Mouse (Mus musculus) MEL (cell line): Measurements from ENCODE around the gene Itsn1.
A peak's percentile ranks its signal among the peaks of the same experiment; 100 is the strongest.

Experiments used
- CTCF ChIP-seq, 3 experiments: IDR thresholded peaks in 2 of 3; conservative IDR thresholded peaks in 1 of 3; 2 replicates each; pipeline ENCODE4 v1.5.1; 2011 to 2012; ENCODE audit warnings: low read length in 3 of 3, low read depth in 2 of 3, mild to moderate bottlenecking in 2 of 3, improper control_type of control experiment in 1 of 3, inconsistent platforms in 1 of 3, mixed read lengths in 1 of 3, moderate library complexity in 1 of 3; ENCODE audit not compliant: control insufficient read depth in 1 of 3, insufficient read depth in 1 of 3, poor library complexity in 1 of 3, severe bottlenecking in 1 of 3
- GATA1 ChIP-seq: IDR thresholded peaks from 2 replicates; pipeline ENCODE4 v1.6.1; 2011; ENCODE audit warnings: low read depth, low read length, improper control_type of control experiment
- MYC ChIP-seq: IDR thresholded peaks from 2 replicates; pipeline ENCODE4 v1.6.1; 2011; ENCODE audit warnings: low read depth, mild to moderate bottlenecking, low read length, improper control_type of control experiment, moderate library complexity

DNA sequence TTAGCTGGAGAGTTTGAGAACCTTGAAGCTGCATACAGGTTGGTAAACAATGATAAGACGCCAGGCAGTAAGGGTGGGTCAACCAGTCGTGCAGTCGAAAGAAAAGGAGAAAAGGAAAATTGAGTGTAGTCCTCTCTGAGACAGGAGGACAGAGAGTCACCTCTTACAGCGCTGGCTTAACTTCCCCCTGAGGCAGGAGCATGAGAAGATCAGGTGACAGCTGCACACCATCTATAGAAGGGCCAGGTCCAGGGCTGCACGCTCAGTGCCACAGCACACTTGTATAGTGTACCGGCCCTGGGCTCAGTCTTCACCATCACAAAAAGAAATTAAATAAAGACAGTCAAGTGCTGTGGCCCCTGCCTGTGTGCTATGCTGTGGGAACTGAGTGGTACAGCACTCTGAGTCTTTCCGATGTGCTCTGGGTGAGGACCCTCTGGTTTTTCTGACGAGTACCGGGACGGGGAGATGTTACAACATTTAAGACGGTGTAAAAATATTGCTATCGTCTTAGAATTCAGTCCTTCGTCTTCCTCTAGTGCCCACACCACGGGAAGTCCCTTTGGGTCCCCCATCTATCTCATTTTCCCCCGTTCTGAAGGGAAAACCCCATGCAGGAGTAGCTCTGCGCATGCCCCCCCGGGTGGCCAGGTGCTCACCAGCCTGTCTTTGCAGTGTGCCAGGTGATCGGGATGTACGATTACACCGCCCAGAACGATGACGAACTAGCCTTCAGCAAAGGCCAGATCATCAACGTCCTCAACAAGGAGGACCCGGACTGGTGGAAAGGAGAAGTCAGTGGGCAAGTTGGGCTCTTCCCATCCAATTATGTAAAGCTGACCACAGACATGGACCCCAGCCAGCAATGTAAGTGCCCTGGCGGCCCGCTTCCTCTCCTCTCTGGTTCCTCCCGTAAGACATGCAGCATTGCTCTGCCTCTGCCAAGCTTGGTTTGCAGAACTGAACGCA is 140.1 kb downstream of the Itsn1 start:
- no peak for TF ChIP-seq CTCF (IDR thresholded peaks at IDR 0.05 in 2 of 3, conservative IDR thresholded peaks at IDR 0.05 in 1 of 3; ENCODE audit: control insufficient read depth in 1 of 3, insufficient read depth in 1 of 3, low read depth in 2 of 3, low read length in 3 of 3, poor library complexity in 1 of 3, severe bottlenecking in 1 of 3)
- peak; percentile 44 for TF ChIP-seq GATA1
- TF ChIP-seq MYC = peak; percentile 51; the same call in 1 of the 2 replicates
